Mouse (Mus musculus) stomach, postnatal 0 days (tissue): ENCODE data around the gene C87436.

Experiments
- CTCF ChIP-seq: IDR thresholded peaks from 2 replicates; pipeline ENCODE4 v1.5.1; 2016; ENCODE audit warnings: antibody characterized with exemption, low read depth, mild to moderate bottlenecking, moderate library complexity
- EP300 ChIP-seq: optimal IDR thresholded peaks from 2 replicates; pipeline ENCODE3; 2016; ENCODE audit warnings: antibody characterized with exemption

GRCm38 (mm10) chr6:86420491-86420890 lies 17.7 kb upstream of the C87436 start:
- TF ChIP-seq CTCF = peak; percentile 69
- no peak for TF ChIP-seq EP300
